Mouse (Mus musculus): ENCODE data around the gene Camkk1.

DNA sequence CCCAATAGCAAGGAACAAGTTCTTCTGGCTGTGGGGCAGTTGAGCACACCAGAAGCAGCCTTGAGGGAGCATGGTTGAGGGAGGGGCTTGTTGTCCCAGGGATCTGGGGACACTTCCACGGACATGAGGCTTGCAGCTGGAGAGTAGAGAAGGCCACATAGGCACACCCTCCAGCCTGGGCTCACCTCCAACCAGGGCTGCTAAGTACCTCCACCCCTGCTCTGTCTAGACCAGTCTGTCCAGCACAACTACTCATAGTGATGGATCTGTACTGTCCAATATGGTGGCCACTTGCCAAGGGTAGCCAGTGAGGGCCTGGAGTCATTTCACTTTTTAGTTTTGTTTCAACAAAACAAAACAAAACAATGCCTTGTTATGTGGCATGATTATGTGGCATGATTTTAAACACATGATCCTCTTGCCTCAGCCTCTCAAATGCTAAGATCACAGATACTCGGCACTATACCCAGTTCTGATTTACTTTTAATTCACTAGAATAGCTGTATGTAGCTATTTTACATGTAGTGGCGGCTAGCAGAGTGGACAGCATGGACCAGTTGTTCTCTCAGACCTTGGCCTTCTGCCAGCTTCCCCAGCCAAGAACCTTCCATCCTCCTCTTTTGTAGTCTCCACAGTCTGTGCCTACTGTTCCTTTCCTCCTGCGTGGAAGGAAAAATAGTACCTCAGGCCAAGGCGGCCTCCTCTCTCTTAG is 3.3 kb upstream of the Camkk1 start:
- TF ChIP-seq CTCF (IDR thresholded peaks at IDR 0.05), result no peak
- TF ChIP-seq EP300 (IDR thresholded peaks at IDR 0.05; ENCODE audit: insufficient read depth, low read depth, low read length), result 0 out of 2 replicates have a peak, but pooled peaks have one; percentile 14
- TF ChIP-seq POLR2A (IDR thresholded peaks at IDR 0.05; ENCODE audit: insufficient read depth, low read depth, low read length), result no peak

Data from heart, adult 2 months (tissue).